Mouse (Mus musculus) embryo, embryonic 11 days (tissue): ENCODE measurements at regions not wholly inside any gene's neighbourhood (a gene's known extent, or its start where the extent isn't known, plus 50 kb on each side); places are given as distances from the start of the nearest gene placed in this dataset.

Experiments used
- DNase-seq: peaks from one replicate; pipeline ENCODE4 v3.0.0-alpha.2; 2015

DNA sequence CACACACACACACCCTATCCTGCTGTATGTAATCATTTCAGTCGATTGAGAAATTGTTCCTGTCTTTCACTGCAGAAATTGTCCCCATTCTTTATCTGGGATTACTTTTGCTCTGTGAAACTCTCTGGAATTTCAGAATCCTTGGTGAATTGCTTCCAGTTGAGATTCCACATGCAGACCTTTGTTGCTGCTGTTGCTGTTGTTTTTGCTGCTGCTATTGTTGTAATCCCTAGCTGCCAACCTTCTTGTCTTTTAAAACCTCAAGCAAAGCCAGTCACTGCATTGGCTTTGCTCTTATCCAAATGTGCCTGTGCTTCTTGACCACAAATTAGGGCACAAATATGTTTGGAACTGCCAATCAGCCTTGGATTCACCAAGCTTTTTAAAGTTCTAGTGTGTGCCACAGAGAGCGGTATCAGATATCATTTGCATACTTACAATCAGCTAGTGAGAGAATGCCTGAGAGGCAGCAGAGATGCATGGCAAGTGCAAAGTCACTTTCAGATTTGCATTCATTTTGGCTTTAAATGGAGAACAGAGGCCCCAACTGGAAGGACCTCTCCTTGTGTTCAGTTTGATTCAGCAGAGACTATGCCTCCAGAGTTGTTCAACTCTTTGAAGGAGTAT is 1187.0 kb upstream of the Map3k7 start:
- DNase-seq, result no peak

DNA sequence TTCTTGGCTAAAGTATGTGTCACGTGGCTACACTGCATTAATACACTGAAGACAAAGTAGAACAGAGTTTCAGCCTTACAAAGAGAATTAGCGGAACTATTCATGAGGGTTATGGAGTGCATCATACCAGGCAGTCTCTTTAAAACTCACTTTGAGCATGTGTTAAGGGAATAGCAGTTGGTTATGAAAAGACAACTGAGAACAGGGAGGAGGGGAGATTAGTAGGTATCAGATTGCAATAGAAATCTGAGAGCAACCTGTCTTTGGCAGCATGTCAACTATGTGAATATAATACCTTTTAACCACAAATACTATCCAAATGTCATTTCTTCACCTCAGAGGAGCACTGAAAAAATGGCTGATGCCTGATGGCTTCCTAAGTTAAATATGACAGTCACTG is 1182.2 kb upstream of the Map3k7 start:
- DNase-seq, result no peak

DNA sequence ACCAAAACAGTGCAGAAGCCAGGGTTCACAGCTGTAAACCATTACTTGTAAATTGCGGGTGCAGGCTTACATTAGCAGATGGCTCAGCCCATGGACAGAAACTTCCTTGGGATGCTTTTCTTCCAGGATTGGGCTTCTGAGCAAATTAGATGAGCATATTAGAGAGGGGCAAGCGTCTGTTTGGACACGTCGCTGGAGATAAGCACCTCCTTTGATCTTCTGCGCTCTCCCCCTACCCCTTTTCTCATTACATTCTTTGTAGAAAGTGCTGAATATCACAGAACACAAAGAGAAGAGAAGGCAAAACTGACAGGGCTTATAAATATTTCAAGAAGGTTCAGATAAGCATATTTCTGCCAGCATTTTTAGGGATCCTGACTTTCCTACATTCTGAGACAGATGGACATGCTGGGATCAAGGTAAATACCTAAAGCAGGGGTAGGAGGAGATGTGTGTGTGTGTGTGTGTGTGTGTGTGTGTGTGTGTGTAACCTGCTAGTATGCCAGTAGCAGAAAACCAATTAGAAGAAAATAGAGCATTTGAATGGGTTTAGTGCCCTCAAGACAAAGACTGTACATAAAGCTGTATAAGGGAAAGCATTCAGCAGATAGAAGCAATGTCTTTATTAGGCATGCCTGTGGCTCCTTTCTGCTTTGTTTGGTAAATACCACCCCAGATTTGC is 1173.8 kb upstream of the Map3k7 start:
- peak; percentile 34 for DNase-seq

DNA sequence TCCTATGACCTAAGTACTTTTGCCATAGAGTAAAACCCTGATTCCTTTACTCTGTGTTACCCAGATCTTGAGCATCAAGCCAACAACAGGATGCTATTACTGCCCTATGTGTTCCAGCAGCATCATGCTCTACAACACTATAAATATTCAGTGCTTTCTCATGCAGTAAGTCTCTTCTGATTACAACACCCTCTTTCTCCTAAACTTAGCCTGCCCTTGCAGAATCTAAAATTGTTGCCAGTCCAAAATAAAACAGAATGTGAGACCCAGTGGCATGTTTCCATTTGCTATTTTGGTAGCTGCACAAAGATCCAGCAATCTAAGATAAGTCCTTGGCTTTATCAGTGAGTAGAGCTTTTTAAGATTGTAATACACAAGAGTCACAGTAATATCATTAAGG is 1154.1 kb upstream of the Map3k7 start:
- DNase-seq, result no peak

DNA sequence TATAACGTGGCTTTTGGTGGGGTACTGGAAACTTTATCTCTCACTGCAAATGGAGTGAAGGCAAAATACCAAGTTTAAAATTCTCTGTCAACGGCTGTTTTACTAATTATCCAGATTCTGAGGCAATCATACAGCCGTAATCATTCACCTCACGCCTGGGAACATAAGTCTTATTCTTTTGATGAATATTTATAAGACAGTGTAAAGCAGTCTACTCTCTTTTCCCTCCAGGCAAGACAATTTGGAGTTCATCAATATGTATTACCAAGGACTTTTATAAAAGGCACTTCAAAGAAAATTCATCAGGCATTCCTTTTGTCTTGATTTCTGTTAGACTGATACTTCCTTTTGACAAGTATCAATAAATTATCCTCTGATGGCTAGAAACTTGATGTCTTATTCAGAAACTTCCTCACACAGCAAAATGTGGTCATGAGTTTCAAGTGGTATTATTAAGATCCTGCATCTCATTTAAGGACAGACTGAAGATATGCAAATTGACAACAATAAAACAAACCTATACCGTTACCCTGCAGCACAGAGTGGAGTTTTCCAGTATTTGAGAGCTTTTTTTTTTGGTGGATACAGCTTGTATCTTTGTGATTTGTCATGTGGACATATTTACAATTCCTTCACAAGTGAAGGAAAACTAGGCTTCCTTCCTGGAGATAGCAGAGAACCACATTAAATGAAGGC is 1108.4 kb upstream of the Map3k7 start:
- peak; percentile 1 for DNase-seq

DNA sequence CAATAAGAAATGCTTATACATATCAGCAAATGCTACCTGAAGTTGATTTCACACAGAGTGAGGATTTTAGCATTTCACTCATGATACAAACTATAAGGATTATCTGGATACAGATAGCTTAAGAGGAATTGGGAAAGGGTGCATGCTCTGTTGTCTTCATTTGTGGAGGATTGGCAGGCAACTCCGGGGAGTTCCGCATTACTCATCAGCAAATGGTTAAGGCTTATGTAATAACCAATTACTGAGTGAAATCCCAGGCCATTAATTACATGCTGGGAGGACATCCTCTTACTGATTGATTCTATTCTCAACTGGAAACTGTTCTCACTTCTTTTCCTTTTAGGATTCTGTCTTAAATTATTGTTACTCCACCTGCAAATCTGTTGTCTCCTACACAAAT is 1058.9 kb upstream of the Map3k7 start:
- DNase-seq, result no peak

DNA sequence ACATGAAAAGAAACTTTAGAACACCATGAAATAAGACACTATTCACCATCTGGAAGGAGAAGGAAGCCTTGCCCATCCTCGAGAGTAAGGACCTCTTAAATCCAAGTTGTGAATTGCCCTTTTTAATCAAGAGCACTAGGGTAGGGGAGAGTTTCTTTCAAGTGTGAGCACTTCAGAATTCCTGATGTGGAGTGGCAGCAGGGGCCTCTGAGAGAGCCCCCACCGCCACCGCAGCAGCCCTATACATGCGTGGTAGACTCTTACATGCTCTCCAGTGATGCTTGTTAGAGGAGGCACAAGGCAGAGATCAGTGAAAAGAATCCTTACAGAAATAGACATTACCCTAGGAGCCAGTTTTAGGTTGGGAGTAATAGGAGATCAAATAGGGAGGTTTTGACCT is 1041.0 kb upstream of the Map3k7 start:
- DNase-seq, result no peak

DNA sequence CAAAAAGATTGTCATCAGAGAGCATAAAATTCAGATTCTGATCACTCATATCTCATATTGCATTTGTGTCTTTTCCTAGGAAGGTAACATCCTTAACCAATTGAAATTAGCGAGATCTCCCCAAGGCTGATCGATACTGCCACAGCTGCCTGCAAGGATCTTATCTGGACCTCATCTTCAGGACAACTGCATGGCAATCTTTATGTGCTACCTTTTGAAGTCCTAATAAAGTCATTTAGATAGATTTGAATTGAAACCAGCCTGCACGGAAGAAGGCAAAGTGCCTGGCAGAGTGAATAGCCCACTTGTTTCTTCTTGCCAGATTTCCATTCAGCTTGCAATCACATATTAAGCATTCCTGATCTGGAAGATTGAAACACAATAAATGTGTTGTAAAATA is 1031.5 kb upstream of the Map3k7 start:
- DNase-seq, result no peak

DNA sequence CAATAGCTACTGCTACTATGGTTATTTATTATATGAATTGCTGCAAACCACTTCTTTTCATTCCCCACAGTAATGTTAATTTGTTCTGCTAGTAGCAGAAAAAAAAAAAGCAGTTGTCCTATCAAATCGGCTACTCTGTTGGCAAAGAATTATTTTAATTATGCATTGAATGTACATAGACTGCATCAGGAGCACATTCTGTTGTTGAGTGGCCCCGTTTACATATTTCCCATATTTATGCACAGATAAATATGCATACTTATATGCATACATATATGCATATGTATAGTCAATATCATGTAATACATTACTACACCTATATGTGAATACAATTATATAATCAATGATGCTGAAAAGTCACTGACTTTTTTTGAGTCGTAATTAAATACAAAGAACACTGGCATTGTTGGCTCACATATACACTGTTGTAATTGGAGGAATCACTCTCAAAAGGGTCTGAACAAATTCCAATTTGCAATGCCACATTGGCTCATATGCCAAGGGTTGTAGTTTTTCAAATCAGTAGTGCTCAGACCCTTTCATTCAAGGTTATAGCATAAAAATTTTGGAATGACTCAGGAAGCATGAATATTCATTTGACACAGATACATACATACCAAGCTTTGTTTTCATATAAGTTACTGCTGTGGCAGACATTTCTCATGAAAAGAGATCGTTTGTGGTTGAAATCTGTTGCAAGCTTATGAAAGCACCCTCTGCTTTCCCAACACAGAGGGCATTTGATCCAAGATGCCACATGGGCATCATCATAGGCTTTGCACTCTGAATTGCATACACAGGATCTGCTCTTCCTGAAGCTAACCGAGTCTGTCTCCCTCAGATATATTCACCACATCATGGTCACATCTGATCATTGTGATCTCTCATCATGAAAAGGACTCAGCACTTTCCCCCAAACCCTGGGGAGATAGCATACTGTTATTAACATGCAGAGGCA is 1030.6 kb upstream of the Map3k7 start:
- DNase-seq, result no peak

DNA sequence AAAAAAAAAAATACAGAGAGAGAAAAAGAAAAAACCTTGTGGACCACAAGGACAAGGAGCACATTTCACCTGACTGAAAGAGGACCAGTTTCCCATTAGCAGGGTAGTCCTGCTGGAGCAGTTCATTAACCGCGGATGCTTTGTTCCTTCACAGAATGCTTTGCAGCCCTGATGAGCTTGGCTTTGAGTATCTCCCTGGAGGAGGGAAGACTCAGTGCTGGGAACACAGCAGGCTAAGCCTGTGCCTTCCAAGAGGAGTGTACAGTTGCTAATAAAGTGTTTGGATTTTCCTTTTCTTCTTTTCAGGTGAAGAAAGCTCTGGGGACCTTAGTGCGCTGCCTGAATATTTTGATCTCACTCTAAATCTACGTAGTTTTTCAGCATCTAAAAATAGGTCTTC is 980.3 kb upstream of the Map3k7 start:
- DNase-seq, result peak; percentile 3

DNA sequence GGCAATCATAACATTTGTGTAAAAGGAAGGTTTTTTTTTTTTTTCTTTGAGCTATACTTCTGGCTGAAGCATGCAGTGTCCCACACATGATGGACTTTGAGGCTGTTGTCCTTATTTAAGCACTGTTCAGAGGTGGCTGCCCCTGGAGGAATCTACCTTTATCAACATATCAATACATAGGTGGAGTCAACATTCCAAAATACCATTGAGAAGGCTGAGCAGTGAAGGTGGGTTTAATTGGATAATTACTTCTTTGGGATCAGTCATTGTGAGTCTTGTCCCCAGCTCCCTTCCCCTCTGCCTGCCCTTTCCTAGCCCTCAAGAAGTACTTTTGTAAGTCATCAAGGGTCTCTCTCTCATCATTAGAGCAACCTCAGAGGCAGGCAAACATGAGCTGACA is 951.9 kb upstream of the Map3k7 start:
- DNase-seq, result no peak

DNA sequence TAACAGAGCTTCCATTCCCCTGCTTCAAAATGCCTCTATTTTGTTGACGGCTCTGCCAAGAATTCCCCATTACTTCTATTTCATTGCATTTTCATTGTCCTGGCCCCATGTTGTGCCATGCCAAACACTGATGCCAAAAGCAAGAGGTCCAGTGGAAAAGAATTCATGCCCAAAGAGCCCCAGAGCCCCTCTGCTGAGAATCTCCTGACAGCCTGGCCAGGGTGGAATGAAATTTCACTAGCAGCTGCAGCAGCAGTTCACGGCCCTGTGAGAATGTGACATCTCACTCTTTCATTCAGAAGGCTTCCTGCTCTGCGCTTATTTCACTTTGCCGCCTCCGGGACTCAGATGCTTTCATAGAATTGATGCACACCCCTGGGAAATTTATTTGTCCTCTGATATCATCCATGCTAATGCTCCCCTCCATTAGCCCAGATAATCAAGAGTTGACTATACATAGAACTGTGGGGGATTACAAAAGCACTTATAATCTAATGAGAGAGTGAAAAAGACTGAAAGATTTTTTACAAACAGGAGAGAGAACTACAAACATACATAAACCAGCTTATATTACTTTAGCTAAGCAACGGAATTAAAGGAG is 911.7 kb upstream of the Map3k7 start:
- DNase-seq, result peak; percentile 22

DNA sequence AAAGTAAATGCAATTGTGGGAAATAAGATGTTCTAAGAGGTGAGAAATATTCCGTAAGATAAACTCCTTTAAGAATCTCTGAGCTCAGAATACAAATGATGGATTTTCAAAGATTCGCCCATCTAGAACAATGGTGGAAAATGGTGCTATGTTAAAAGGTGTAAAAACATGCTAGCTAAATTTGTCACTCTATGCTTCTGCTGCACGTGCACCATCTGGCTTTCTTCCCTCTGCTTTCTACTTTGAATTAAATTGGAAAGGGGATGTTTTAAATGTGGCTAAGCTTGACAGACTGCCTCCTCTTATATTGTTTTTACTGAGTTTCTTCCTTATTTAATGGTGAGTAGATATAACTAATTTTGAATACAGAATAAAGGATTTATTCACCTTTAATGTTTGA is 887.7 kb upstream of the Map3k7 start:
- DNase-seq, result no peak

DNA sequence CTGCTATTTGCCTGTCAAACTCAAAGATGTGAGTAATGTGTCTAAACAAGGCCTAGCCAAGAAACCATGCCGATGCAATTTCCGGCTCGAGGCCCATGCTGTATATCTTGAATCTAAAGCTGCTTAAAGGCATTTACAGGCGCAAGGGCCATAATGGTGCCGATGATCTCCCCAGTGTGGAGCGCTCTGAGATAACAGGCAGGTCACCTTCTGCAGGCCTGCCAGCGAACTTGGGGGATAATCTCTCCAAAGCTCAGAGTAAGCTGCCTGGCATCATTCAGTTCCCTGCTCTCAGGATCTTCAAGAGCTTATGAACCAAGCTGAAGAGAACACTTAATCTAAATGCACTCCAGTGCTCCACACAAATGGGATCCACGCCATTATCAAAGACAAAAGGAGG is 842.3 kb upstream of the Map3k7 start:
- peak; percentile 5 for DNase-seq

DNA sequence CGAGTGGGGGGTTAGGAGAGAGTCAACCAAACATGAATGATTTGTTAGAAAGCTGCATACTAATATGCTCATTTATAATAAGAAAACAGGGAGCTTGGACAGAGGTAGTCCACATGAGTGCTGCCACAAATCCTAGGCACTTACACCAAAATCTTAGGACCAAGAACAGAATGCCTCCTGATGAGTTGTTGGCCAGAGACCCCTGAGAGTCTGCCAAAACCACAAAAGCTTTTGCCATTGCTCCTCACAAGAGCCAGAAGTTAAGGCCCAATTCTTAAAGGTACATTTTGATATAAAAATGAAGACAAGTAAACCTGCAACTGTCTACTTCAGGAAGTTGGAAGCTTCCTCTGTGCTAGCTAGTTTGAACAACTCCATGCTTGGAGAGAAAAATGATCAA is 820.7 kb upstream of the Map3k7 start:
- no peak for DNase-seq

DNA sequence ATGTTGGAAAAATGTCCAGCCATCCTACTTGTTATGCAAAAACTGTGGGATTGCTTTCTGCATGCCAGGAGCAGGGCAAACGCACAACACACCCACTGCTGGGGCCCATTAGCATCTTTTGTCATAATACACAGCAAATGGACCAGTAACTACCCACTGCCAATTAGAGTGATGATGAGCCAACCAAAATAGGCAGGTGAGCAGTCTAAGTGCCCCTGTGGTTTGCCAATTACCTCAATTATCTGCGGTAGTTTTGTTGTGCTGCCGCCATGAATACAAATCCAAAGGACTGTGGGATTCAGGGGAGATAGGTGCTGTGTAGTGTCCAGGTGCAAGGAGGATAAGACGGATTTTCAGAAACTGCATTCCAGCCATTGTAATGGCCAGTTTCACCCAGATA is 796.5 kb upstream of the Map3k7 start:
- DNase-seq, result no peak

DNA sequence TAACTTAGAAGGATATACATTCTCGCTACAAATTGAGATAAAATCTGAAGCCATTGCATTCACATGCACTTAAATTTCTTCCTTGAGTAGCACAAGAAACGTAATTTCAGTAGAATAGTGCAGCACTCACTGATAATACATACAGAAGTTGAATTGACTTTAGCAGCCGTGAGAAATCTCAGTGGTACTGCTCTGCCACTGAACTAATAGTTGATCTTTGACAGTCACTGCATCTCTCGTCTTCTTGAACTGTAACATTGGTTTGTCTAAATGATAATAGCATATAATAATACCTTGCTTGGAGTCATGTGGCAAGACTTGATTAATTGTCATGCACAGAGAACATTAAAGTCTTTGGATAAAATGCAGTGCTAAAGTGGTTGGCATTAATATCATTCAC is 795.5 kb upstream of the Map3k7 start:
- no peak for DNase-seq

DNA sequence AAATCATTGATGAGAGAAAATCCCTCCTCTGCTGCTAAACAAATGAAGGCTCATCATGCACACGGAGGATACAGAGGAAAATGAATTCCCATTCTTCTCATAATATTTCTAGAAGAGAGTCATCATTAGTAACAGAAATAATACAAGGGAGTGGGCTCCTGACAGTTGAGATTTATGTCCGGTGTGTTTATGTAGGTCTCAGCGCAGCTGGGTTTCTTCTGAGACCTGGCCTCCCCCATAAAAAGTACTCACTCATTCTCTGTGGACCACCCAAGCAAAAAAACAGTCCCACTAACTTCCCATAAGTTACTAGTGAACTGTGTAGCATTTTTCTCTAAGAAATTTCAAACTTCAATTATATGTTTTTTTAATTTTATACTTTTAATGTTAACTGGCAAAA is 792.7 kb upstream of the Map3k7 start:
- peak; percentile 43 for DNase-seq

DNA sequence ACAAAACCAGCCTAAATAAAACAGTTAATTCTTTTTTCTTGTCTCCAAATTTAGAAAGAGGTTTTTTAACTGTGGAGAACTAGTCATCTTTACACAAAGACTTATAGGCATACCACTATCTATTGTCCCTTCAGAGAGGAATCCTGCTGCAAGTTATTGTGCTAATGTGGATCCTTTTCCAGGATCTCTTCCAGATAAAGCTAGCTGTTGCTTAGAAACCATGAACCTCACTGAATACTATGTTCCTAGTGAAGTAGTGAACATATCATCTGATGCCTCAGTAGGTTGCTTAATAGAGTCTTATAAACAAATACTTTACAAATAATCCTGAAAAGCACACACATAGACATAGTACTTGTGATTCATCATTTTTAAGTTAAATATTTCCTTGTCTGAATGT is 766.0 kb upstream of the Map3k7 start:
- DNase-seq, result no peak

DNA sequence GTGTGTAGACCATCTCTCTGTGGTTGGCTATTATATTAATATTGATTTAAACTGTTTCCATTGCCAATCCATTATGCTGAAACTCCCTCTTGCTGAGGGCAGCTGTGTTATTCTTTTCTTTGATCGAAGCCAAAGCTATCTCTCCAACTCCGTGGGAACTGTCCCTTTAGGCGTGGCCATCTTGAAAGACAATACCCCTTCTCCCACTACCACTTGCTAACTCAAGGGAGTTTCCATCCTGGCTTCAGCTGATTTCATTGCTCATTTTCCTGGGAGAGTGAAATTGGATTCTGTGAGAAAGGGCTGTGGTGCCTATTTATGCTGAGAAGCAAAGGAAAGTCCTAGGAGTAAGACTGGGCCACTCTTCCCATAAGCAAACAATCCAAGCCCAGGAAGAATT is 760.6 kb upstream of the Map3k7 start:
- no peak for DNase-seq

DNA sequence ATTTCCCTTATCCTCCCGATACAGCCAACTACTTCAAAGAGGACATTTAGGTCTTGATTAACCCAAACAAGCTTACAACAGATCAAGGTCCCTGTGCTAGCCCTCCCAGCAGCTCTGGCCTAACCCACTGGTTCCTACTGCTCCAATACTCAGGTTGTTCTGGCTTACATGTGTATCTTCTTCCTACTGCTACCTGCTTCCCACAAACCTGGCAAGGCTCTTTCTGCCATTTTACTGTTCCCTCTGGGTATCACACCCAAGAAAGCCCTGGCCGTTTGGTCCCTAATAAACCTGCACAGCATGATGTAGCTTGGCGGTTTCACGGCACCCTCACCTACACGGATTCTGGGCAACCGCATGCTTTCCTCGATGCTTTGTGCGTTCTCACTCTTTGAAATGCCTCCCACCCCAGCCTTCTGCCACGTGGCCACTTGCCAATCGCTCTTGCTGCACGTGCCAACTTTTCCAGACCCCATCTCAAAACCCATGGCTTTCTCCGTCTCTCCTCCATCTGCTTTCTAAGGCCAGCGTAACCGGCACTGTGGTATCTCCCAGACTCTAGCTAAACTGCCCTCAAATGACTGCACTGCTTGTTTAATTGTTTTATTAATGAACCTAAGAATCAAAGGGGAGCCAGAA is 758.4 kb upstream of the Map3k7 start:
- DNase-seq, result no peak

DNA sequence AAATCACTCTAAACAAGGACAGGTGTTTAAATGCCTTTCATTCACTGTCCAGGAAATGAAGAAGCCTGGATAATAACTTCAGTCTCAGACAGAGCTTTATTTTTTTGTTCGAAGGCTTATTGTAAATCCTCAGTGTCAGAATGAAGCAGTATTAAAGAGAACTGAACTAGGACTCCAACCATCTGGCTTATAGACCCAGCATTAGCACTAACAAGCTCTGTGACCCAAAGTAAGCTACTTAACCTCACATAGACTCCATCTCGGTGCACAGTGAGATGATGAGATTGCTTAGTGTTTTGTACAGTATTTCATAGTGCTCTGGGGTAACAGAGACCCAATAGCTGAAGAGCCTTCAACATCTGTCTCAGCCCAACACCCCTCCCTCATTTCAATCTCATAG is 738.2 kb upstream of the Map3k7 start:
- DNase-seq, result no peak
